Mouse (Mus musculus) heart, embryonic 14.5 days (tissue): ENCODE measurements around the gene Cnnm1. TPM values are rescaled to one million over a fixed set of nuclear protein-coding genes. Genes with fewer than 3 reads are reported as not detected.
A peak's percentile ranks its signal among the peaks of the same experiment; 100 is the strongest.

Source experiments
- ATAC-seq: fragments of 200-750 bp; cut with Nextera tagmentation; 2 replicates; pipeline ENCODE4 v1.8.0; 2017; ENCODE audit warnings: low read depth, moderate TSS enrichment; ENCODE audit not compliant: insufficient number of reproducible peaks, insufficient read depth, low FRiP score
- H3K27ac ChIP-seq, 2 experiments: fragments of 200-500 bp in 1 of 2; fragments of 300-500 bp in 1 of 2; sonication (generic) in 1 of 2; replicated peaks in 1 of 2; 2 replicates each; pipeline ENCODE4 v1.5.1; 2012 to 2014; ENCODE audit warnings: low read depth in 2 of 2, low read length in 2 of 2, control low read depth in 1 of 2, mild to moderate bottlenecking in 1 of 2, mixed read lengths in 1 of 2; ENCODE audit not compliant: control insufficient read depth in 1 of 2, insufficient read depth in 1 of 2
- H3K27me3 ChIP-seq: fragments of 300-500 bp; sonication (generic); 2 replicates; pipeline ENCODE4 v1.6.1; 2014; ENCODE audit warnings: mild to moderate bottlenecking, low read length, control low read depth; ENCODE audit not compliant: control insufficient read depth, insufficient read depth
- H3K36me3 ChIP-seq: fragments of 300-500 bp; sonication (generic); 2 replicates; pipeline ENCODE4 v1.6.1; 2014; ENCODE audit warnings: mild to moderate bottlenecking, control low read depth, low read length, mixed read lengths; ENCODE audit not compliant: control insufficient read depth, insufficient read depth
- H3K4me1 ChIP-seq, 2 experiments: fragments of 200-500 bp in 1 of 2; fragments of 300-500 bp in 1 of 2; sonication (generic) in 1 of 2; 2 replicates each; pipeline ENCODE4 v1.6.1; 2012 to 2014; ENCODE audit warnings: low read length in 2 of 2, control low read depth in 1 of 2, mixed read lengths in 1 of 2; ENCODE audit not compliant: control insufficient read depth in 2 of 2, insufficient read depth in 2 of 2
- H3K4me2 ChIP-seq: fragments of 300-500 bp; sonication (generic); 2 replicates; pipeline ENCODE4 v1.6.1; 2014; ENCODE audit warnings: mild to moderate bottlenecking, low read length
- H3K4me3 ChIP-seq, 2 experiments: fragments of 200-500 bp in 1 of 2; fragments of 300-500 bp in 1 of 2; sonication (generic) in 1 of 2; 2 replicates each; pipeline ENCODE4 v1.5.1; 2012 to 2014; ENCODE audit warnings: low read length in 2 of 2, mild to moderate bottlenecking in 2 of 2, control low read depth in 1 of 2, low read depth in 1 of 2, moderate library complexity in 1 of 2; ENCODE audit not compliant: control insufficient read depth in 1 of 2, insufficient read depth in 1 of 2
- H3K9ac ChIP-seq: fragments of 300-500 bp; sonication (generic); 2 replicates; pipeline ENCODE4 v1.6.1; 2014; ENCODE audit warnings: mild to moderate bottlenecking, low read length
- H3K9me3 ChIP-seq: fragments of 300-500 bp; sonication (generic); 2 replicates; pipeline ENCODE4 v1.6.1; 2016; ENCODE audit warnings: low read length, control low read depth; ENCODE audit not compliant: control insufficient read depth
- WGBS: fragments of 180-500 bp; shearing (Covaris S2); extraction: QIAGEN DNeasy Blood & Tissue Kit; methylation state at CpG from one replicate; pipeline ENCODE4 v1.1.7; 2014; 5-methylcytosine and 5-hydroxymethylcytosine counted together
- polyA plus RNA-seq: library from polyadenylated mRNA; unstranded; fragments of >200 nt; fragmentation: Nextera tagmentation; extraction: Ambion mirVana; gene quantifications from 2 replicates; pipeline ENCODE4 v1.2.1, GENCODE M21; 2014

Cnnm1 gene
- polyA plus RNA-seq, 1 experiment from 2014 or later: 0.08 TPM

DNA sequence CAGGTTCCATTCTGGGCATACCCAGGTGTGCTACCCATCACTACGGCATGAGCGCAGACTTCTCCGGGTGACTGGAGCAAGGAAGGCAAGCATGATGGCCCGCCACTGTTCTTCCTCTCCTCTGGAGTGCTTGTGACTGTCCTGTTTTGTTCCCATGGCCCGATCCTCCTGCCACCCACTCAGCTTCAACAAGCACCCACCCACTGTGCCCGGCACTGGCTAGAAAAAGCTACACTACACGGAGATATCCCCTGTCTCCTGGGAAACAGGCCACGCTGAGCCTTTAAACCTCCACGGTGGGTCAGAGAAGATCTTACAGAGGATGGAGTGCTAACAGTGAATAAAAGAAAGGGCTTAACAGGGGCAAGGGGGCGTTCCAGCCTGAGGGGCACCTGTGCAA lies 79.0 kb downstream of the Cnnm1 start:
- Histone ChIP-seq H3K4me3 (no peak overlapping the region), H3K27ac (no peak overlapping the region), H3K36me3 (peaks cover 23% of the 10 kb centered on the region), H3K9ac (no peak overlapping the region), H3K4me2 (no peak overlapping the region), H3K4me1 (peaks cover 26 to 43% of the 10 kb centered on the region in 2 experiments), H3K9me3 (no peaks in the 10 kb centered on the region), H3K27me3 (no peaks in the 10 kb centered on the region)
- no peak for ATAC-seq
- WGBS: 82% methylated on average over 10 of the region's 10 CpGs

DNA sequence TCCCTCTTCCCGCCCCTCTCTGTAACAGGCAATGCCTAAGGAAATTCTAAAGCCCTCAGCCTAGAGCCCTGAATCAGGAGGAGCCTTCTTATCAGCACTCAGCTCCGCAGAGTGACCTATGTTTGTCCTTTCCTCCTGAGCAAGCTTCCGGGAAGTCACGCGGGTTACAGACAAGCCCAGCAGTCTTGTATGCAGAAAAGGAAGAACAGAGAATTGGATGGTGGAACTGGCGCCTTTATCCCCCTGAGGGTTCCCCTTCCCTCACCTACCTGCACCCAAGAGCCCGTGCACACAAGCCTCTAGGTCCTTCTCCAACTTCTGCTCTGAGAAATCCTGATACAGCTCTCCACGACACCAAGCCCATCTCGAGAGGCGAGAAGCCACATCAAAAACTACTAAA lies 80.2 kb downstream of the Cnnm1 start:
- H3K27ac ChIP-seq: peak overlapping the region; percentile 34 to 68

DNA sequence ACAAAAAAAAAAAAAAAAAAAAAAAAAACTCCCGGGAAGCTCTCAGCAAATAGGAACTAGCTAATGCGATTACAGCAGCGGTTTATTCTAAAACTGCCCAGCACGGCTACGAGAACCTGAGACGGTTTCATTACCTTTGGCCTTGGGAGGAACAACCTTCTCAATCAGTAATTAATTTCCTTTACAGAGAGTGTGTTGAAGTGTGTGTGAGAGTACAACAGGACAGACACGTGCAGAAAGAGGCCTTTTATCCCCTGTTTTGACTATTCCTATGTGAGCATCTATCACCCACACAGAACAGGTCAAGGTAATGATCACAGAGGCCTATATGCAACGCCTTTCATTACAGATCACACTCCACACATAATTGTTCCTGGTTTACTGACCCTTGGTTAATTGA lies 81.1 kb downstream of the Cnnm1 start:
- Histone ChIP-seq H3K9me3 (no peaks in the 10 kb centered on the region), H3K4me1 (peaks cover 25 to 44% of the 10 kb centered on the region in 2 experiments), H3K27ac (peak overlapping the region in 1 of 2 experiments; percentile 68; a peak in 1 of 4 replicates), H3K36me3 (peaks cover 9% of the 10 kb centered on the region), H3K4me2 (peak overlapping the region; percentile 84), H3K27me3 (no peaks in the 10 kb centered on the region), H3K9ac (peak overlapping the region; percentile 56; the same call in 1 of the 2 replicates), H3K4me3 (peak overlapping the region in 1 of 2 experiments; percentile 18; a peak in 2 of 4 replicates)
- WGBS: 44% methylated on average over 8 of the region's 8 CpGs
- no peak for ATAC-seq

More for the DNA sequence above, 80.2 kb downstream of the Cnnm1 start:
- Histone ChIP-seq H3K27me3 (no peaks in the 10 kb centered on the region), H3K9me3 (no peaks in the 10 kb centered on the region), H3K36me3 (peaks cover 12% of the 10 kb centered on the region), H3K4me3 (peak overlapping the region in 1 of 2 experiments; percentile 18; a peak in 2 of 4 replicates), H3K4me2 (peak overlapping the region; percentile 84), H3K9ac (peak overlapping the region; percentile 56), H3K4me1 (peaks cover 31 to 49% of the 10 kb centered on the region in 2 experiments)
- WGBS: 23% methylated on average over 9 of the region's 10 CpGs
- ATAC-seq: no peak

DNA sequence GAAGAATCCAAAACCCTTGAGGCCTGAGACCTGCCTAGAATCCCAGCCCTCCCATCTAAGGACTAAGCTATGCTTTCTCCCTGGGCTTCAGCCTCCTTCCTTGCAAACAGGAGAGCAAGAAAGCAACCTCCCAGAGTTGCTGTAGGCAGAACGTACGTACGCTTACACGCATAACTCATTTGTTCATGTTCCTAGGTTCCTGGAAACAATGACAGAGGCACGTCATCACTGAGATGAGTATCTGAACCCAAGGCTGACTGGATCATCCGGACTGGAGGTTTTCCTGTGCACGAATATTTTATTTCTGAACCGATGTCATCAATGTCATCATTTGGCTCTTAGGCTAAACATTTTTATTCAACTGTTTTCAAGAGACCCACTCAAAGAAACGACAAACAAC lies 81.8 kb downstream of the Cnnm1 start:
- Histone ChIP-seq H3K27me3 (no peaks in the 10 kb centered on the region), H3K36me3 (peaks cover 6% of the 10 kb centered on the region; the same call in 1 of the 2 replicates), H3K4me3 (no peak overlapping the region), H3K9ac (peak overlapping the region; percentile 39; the same call in 1 of the 2 replicates), H3K4me1 (peaks cover 23 to 39% of the 10 kb centered on the region in 2 experiments), H3K9me3 (no peaks in the 10 kb centered on the region), H3K27ac (no peak overlapping the region), H3K4me2 (peak overlapping the region; percentile 84)
- ATAC-seq: no peak
- WGBS: 69% methylated on average over 9 of the region's 9 CpGs

DNA sequence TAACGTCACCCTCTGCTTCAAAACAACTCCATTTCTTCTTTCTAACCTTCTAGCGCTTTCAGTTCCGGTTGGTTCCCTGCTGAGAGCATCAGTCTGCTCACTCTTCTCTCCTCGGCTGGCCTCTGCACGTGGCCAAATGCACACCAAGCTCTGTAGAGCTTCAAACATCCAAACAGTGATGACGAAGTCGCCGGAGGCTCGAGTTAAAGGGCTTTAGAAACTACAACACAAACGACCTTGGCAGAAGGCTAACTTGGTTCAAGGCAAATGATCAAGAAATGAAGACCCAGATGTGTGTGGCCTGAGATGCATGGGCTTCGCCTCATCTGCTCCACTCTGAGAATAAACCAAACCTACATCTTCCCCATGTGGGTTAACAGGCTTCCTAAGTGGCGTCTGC lies 83.3 kb downstream of the Cnnm1 start:
- peaks cover 22 to 39% of the 10 kb centered on the region in 2 experiments for H3K4me1 ChIP-seq
- no peaks in the 10 kb centered on the region for H3K27me3 ChIP-seq
- ATAC-seq: no peak
- peak overlapping the region; percentile 84 for H3K4me2 ChIP-seq
- peak overlapping the region; percentile 72 to 77 for H3K4me3 ChIP-seq
- peak overlapping the region; percentile 83 for H3K9ac ChIP-seq
- no peaks in the 10 kb centered on the region; the same call in 1 of the 2 replicates for H3K36me3 ChIP-seq
- H3K9me3 ChIP-seq: no peaks in the 10 kb centered on the region
- peak overlapping the region; percentile 72 to 86 for H3K27ac ChIP-seq
- 2% methylated on average over 12 of the region's 12 CpGs for WGBS

DNA sequence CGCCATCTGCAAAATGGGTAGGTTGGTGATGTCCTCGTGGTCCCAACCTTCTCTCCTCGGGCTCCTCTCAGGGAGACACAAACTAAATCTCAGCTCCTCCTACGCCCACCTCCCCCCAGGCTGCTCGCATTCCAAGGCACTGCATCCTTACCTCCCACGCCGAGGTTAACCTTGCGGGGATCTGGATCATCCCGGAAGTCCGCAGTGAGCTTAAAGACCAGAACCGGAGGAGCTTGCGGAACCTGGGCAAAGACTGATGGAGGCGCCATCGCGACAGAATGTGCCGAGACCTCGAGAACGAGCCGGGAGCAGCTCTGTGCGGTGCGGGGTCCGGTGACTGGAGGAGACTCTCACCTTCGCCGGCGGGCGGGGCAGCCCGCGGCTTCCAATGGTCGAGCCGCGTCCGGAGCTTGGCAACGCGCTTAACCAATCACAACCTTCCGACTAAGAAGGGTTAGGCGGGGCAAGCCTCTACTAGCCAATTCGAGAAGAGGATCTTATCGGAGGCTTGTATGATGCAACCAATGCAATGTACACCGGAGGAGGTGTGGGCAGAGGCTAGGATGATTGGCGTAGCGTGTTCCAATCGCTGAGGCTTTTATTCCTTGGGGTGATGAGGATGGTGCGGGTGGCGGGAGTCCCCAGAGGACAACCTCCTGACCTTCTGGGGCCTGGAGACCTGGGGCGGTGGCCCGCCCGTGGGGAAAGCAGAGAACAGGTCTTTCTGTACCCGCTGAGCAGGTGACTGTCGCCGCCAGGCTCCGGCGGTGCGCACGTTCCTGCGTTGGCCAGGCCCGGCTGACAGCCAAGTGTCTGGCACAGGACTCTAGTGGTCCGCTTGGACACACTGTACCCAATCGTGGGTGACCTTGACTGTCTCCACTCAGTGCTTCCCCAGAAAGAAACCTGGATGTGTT lies 84.2 kb downstream of the Cnnm1 start, which contains the start of gene Got1:
Got1 (minus strand) TSS at position 419 of the 917 bp plus-strand sequence.
- peak; percentile 99 for ATAC-seq
- Histone ChIP-seq H3K9me3 (no peaks in the 10 kb centered on the region), H3K27ac (peak within 1 kb of the TSS; percentile 95 to 97), H3K4me3 (peak within 1 kb of the TSS; percentile 73 to 77), H3K9ac (peak within 1 kb of the TSS; percentile 87), H3K4me2 (peak within 1 kb of the TSS; percentile 86), H3K27me3 (no peaks in the 10 kb centered on the region), H3K4me1 (peaks cover 22 to 39% of the 10 kb centered on the region in 2 experiments), H3K36me3 (no peaks in the 10 kb centered on the region; the same call in 1 of the 2 replicates)
- WGBS: under 1% methylated on average over 58 of the region's 58 CpGs

DNA sequence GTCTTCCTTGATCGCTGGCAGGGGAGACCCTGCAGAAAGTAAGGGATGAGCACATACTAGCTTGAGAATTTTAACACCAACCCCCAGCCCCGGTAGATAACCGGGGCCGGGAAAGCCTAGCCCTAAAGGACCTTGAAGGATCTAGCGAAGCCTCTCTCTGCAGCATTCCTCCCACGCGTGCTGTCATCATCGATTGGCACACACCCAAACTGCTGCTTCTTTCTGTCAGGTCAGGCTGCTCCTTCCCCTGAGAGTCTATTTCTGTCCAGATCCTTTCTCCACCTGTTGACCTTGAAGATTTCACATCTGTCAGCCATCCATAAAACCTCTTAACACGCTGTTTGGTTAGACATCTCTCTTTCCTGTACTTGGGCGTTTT lies 84.9 kb downstream of the Cnnm1 start:
- Histone ChIP-seq H3K36me3 (no peaks in the 10 kb centered on the region), H3K9ac (peak overlapping the region; percentile 87), H3K4me2 (peak overlapping the region; percentile 86), H3K9me3 (no peaks in the 10 kb centered on the region), H3K27ac (peak overlapping the region; percentile 95 to 97), H3K4me3 (peak overlapping the region; percentile 73 to 77), H3K4me1 (peaks cover 19 to 35% of the 10 kb centered on the region in 2 experiments), H3K27me3 (no peaks in the 10 kb centered on the region)
- WGBS: 7% methylated on average over 10 of the region's 10 CpGs
- ATAC-seq: no peak
